16 mouse cellular contexts compared by ENCODE assay signal in genomic region chr8:114877234-114877633, GRCm38 (mm10).
DNase-seq lines count a peak whose midpoint lies in the region; ATAC-seq and TF ChIP-seq lines count a peak whose summit lies in the region.
"Had no signal": no experiment of that assay in that cellular context is flagged by ENCODE, and none has a peak within 500 bp of the region (broad histone marks: within the 10 kb centered on the region; RNA-seq: fewer than 3 reads in every experiment).

No protein-coding gene starts in this region.

- H3K4me3 ChIP-seq in hindbrain, embryonic 10.5 days: no peak overlapping the region
- no peak overlapping the region for H3K4me3 ChIP-seq in hindbrain, postnatal 0 days (ENCODE audit: low read length)
- no peak overlapping the region for H3K4me3 ChIP-seq in lung, embryonic 16.5 days (ENCODE audit: low read length)
- no peak overlapping the region for H3K4me3 ChIP-seq in embryonic facial prominence, embryonic 13.5 days
- H3K4me3 ChIP-seq in intestine, embryonic 16.5 days (ENCODE audit: low read length): no peak overlapping the region
- H3K4me3 ChIP-seq: embryonic facial prominence, embryonic 15.5 days; forebrain, embryonic 13.5 days; hindbrain, embryonic 13.5 days; left cerebral cortex, adult 2 months; limb, embryonic 12.5 days had no signal

- H3K36me3 ChIP-seq in hindbrain, embryonic 10.5 days: no peaks in the 10 kb centered on the region
- H3K36me3 ChIP-seq in hindbrain, postnatal 0 days (ENCODE audit: insufficient read depth, low read length): no peaks in the 10 kb centered on the region
- H3K36me3 ChIP-seq in lung, embryonic 16.5 days (ENCODE audit: control insufficient read depth, insufficient read depth, low read length): no peaks in the 10 kb centered on the region
- H3K36me3 ChIP-seq in embryonic facial prominence, embryonic 13.5 days: no peaks in the 10 kb centered on the region
- H3K36me3 ChIP-seq in intestine, embryonic 16.5 days (ENCODE audit: control insufficient read depth, insufficient read depth, low read length): no peaks in the 10 kb centered on the region
- H3K36me3 ChIP-seq: embryonic facial prominence, embryonic 15.5 days; hindbrain, embryonic 13.5 days; limb, embryonic 12.5 days had no signal

- H3K27ac ChIP-seq in hindbrain, embryonic 10.5 days: peak overlapping the region; percentile 67
- H3K27ac ChIP-seq in hindbrain, postnatal 0 days: no peak overlapping the region
- peak overlapping the region; percentile 93 for H3K27ac ChIP-seq in lung, embryonic 16.5 days (ENCODE audit: low read length)
- peak overlapping the region; percentile 71 for H3K27ac ChIP-seq in embryonic facial prominence, embryonic 13.5 days
- peak overlapping the region; percentile 20; the same call in 1 of the 2 replicates for H3K27ac ChIP-seq in intestine, embryonic 16.5 days (ENCODE audit: low read length)
- H3K27ac ChIP-seq: forebrain, embryonic 13.5 days; hindbrain, embryonic 13.5 days; left cerebral cortex, adult 2 months; limb, embryonic 12.5 days had no signal

- H3K9ac ChIP-seq in hindbrain, postnatal 0 days (replicated peaks; ENCODE audit: low read length): no peak overlapping the region
- no peak overlapping the region; the same call in 1 of the 2 replicates for H3K9ac ChIP-seq in lung, embryonic 16.5 days (ENCODE audit: low read length)
- H3K9ac ChIP-seq in embryonic facial prominence, embryonic 13.5 days: no peak overlapping the region
- no peak overlapping the region for H3K9ac ChIP-seq in intestine, embryonic 16.5 days (ENCODE audit: low read depth, low read length)
- H3K9ac ChIP-seq: embryonic facial prominence, embryonic 15.5 days; forebrain, embryonic 13.5 days; hindbrain, embryonic 13.5 days; limb, embryonic 12.5 days had no signal

- ATAC-seq in hindbrain, postnatal 0 days: no peak
- ATAC-seq in lung, embryonic 16.5 days (ENCODE audit: low read depth): no peak
- ATAC-seq in embryonic facial prominence, embryonic 13.5 days (ENCODE audit: insufficient number of reproducible peaks, insufficient read depth, low FRiP score, low TSS enrichment, low read depth): no peak
- no peak for ATAC-seq in intestine, embryonic 16.5 days
- ATAC-seq: CD4-positive, CD25-positive, alpha-beta regulatory T cell, adult 4 months; forebrain, embryonic 13.5 days had no signal

- H3K27me3 ChIP-seq in hindbrain, embryonic 10.5 days (ENCODE audit: insufficient read depth, poor library complexity, severe bottlenecking): peaks cover 29% of the 10 kb centered on the region
- 0 out of 2 replicates have a peak, but pooled peaks cover 4% of the 10 kb centered on the region for H3K27me3 ChIP-seq in hindbrain, postnatal 0 days (ENCODE audit: insufficient read depth, low read length)
- H3K27me3 ChIP-seq in lung, embryonic 16.5 days (ENCODE audit: control insufficient read depth, insufficient read depth, low read depth, low read length): no peaks in the 10 kb centered on the region
- H3K27me3 ChIP-seq in embryonic facial prominence, embryonic 13.5 days: peaks cover 6% of the 10 kb centered on the region
- no peaks in the 10 kb centered on the region for H3K27me3 ChIP-seq in intestine, embryonic 16.5 days (replicated peaks; ENCODE audit: control insufficient read depth, insufficient read depth, low read length)

- WGBS in hindbrain, embryonic 10.5 days: 63% methylated on average over 10 of the region's 10 CpGs
- 76% methylated on average over 10 of the region's 10 CpGs for WGBS in hindbrain, postnatal 0 days
- WGBS in lung, embryonic 16.5 days: 67% methylated on average over 10 of the region's 10 CpGs
- WGBS in embryonic facial prominence, embryonic 13.5 days: 75% methylated on average over 10 of the region's 10 CpGs
- WGBS in intestine, embryonic 16.5 days: 83% methylated on average over 10 of the region's 10 CpGs

- peaks cover 64% of the 10 kb centered on the region for H3K4me1 ChIP-seq in hindbrain, embryonic 10.5 days (replicated peaks)
- 0 out of 2 replicates have a peak, but pooled peaks cover 3% of the 10 kb centered on the region for H3K4me1 ChIP-seq in hindbrain, postnatal 0 days (ENCODE audit: insufficient read depth, low read length)
- H3K4me1 ChIP-seq in lung, embryonic 16.5 days (replicated peaks; ENCODE audit: control insufficient read depth, insufficient read depth, low read length): peaks cover 27% of the 10 kb centered on the region
- H3K4me1 ChIP-seq in embryonic facial prominence, embryonic 13.5 days: peaks cover 42% of the 10 kb centered on the region
- peaks cover 13% of the 10 kb centered on the region; the same call in 1 of the 2 replicates for H3K4me1 ChIP-seq in intestine, embryonic 16.5 days (ENCODE audit: control insufficient read depth, insufficient read depth, low read length)

- TF ChIP-seq CTCF in hindbrain, postnatal 0 days (IDR thresholded peaks at IDR 0.05; ENCODE audit: low read depth): no peak

- H3K9me3 ChIP-seq in hindbrain, embryonic 10.5 days: no peaks in the 10 kb centered on the region
- no peaks in the 10 kb centered on the region for H3K9me3 ChIP-seq in hindbrain, postnatal 0 days (ENCODE audit: low read length)
- H3K9me3 ChIP-seq in lung, embryonic 16.5 days (ENCODE audit: control insufficient read depth, low read length): no peaks in the 10 kb centered on the region
- no peaks in the 10 kb centered on the region for H3K9me3 ChIP-seq in embryonic facial prominence, embryonic 13.5 days
- no peaks in the 10 kb centered on the region for H3K9me3 ChIP-seq in intestine, embryonic 16.5 days (ENCODE audit: control insufficient read depth, low read length)
- H3K9me3 ChIP-seq: embryonic facial prominence, embryonic 15.5 days; forebrain, embryonic 13.5 days; hindbrain, embryonic 13.5 days; limb, embryonic 12.5 days had no signal

- H3K4me2 ChIP-seq in hindbrain, postnatal 0 days (ENCODE audit: low read depth, low read length): no peak overlapping the region
- peak overlapping the region; percentile 43; the same call in 1 of the 2 replicates for H3K4me2 ChIP-seq in lung, embryonic 16.5 days (ENCODE audit: low read depth, low read length)
- H3K4me2 ChIP-seq in embryonic facial prominence, embryonic 13.5 days: no peak overlapping the region
- no peak overlapping the region for H3K4me2 ChIP-seq in intestine, embryonic 16.5 days (ENCODE audit: low read depth, low read length)
- H3K4me2 ChIP-seq: forebrain, embryonic 13.5 days; hindbrain, embryonic 13.5 days had no signal

- no peak for DNase-seq in hindbrain, embryonic 10.5 days (ENCODE audit: low spot score)
- no peak for DNase-seq in hindbrain, postnatal 0 days (ENCODE audit: low spot score)
- no peak for DNase-seq in lung, postnatal 10 days
- DNase-seq in urinary bladder, adult 2 months (ENCODE audit: low spot score): no peak
- DNase-seq: cerebellum, adult 2 months; kidney, adult 8-10 months; retina, postnatal 1 day had no signal
